19 mouse cellular contexts compared by ENCODE assay signal in the genomic region with DNA sequence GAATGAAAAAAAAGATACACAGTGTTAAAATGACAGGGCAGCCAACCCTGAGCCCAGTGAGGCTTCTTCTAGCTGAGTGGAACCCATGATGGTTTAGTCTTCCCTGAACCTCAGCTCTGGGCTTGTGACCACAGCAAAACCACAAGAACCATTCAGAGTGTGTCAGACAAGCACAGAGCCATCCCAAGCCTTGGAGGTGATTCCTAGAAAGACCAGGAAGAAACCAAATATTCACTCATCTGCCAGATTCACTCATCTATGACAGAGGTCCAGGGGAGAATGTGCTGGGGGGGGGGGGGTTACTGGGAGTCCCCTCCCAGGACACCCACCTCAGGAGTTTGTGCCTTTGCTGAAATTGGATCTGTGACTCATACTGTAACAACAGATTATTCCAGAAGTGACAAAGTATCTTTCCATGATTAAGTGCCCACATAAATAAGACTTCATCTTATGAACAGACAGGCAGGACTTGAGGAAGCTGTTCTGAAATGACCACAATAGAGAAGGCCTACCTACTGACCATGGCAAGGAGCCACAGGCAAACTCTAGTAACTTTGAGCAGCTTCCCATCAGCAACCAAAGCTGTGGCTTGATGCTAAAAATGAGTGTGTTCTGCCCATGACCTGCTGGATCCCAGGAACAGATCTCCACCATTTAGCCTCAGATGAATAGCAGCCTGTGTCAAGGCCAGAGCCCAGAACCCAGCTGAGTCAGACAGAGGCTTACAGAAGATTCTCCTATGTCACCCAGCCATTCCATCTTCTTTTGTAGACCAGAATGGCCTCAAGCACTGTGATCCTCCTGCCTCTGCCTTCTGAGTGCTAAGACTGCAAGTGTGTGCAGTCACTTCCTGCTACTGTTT. TPM values are rescaled to one million over a fixed set of nuclear protein-coding genes. Genes with fewer than 3 reads are reported as not detected.
A peak's percentile ranks its signal among the peaks of the same experiment; 100 is the strongest.
DNase-seq lines count a peak whose midpoint lies in the region; ATAC-seq and TF ChIP-seq lines count a peak whose summit lies in the region.
"Had no signal": no experiment of that assay in that cellular context is flagged by ENCODE, and none has a peak within 500 bp of the region (broad histone marks: within the 10 kb centered on the region; RNA-seq: fewer than 3 reads in every experiment).

No protein-coding gene starts in this region.

- no peak overlapping the region for H3K4me3 ChIP-seq in heart, embryonic 10.5 days
- no peak overlapping the region for H3K4me3 ChIP-seq in lung, adult 2 months (replicated peaks; ENCODE audit: extremely low read depth, low read depth, low read length)
- no peak overlapping the region for H3K4me3 ChIP-seq in limb, embryonic 11.5 days (ENCODE audit: low read depth, low read length)
- H3K4me3 ChIP-seq: forebrain, embryonic 10.5 days; layer of hippocampus, adult 2 months; stomach, embryonic 15.5 days had no signal

- peaks cover 22% of the 10 kb centered on the region for H3K4me1 ChIP-seq in heart, embryonic 10.5 days
- no peaks in the 10 kb centered on the region; the same call in 1 of the 2 replicates for H3K4me1 ChIP-seq in lung, adult 2 months (ENCODE audit: control insufficient read depth, insufficient read depth, low read length)
- H3K4me1 ChIP-seq in limb, embryonic 11.5 days (ENCODE audit: control insufficient read depth, insufficient read depth, low read length), result peaks cover 4% of the 10 kb centered on the region; the same call in 1 of the 2 replicates
- H3K4me1 ChIP-seq: forebrain, embryonic 10.5 days had no signal

- peak; percentile 46 for DNase-seq in heart, embryonic 10.5 days (ENCODE audit: low spot score)
- DNase-seq in heart, postnatal 10 days, result no peak
- DNase-seq in lung, adult 2 months, result peak; percentile 1
- no peak for DNase-seq in lung, postnatal 25 days (ENCODE audit: low spot score)
- DNase-seq in Patski (ENCODE audit: low read depth, low spot score), result peak; percentile 76
- no peak for DNase-seq in limb, embryonic 11.5 days (ENCODE audit: low spot score)
- no peak for DNase-seq in left cerebral cortex, postnatal 4 days
- DNase-seq: cerebellum, adult 8-10 months; forebrain, postnatal 0 days; kidney, adult 2 months; kidney, postnatal 14 days; layer of hippocampus, postnatal 36 days; liver; lung, adult 18-20 months; lung, postnatal 36 days; right cerebral cortex, postnatal 25 days had no signal

- ATAC-seq in Patski, result peak; percentile 85
- no peak for ATAC-seq in limb, embryonic 11.5 days (ENCODE audit: insufficient number of reproducible peaks, low FRiP score, low TSS enrichment, low read depth)
- ATAC-seq: forebrain, postnatal 0 days had no signal

- no peak for TF ChIP-seq CTCF in lung, adult 2 months (IDR thresholded peaks at IDR 0.05; ENCODE audit: insufficient read depth, low read length)
- no peak for TF ChIP-seq CTCF in Patski (IDR thresholded peaks at IDR 0.05)

- POLR2A ChIA-PET in Patski (lab: Charles Lee), result interaction anchor here (0.7 kb wide), 1 partner anchor 55 kb away, joined by 3 read pairs; no protein-coding TSS in a partner anchor

- no peaks in the 10 kb centered on the region for H3K9me3 ChIP-seq in heart, embryonic 10.5 days
- H3K9me3 ChIP-seq in limb, embryonic 11.5 days (ENCODE audit: control insufficient read depth, low read length), result no peaks in the 10 kb centered on the region
- H3K9me3 ChIP-seq: forebrain, embryonic 10.5 days; stomach, embryonic 15.5 days had no signal

- in situ Hi-C loops in Patski (cut with MboI; ENCODE audit: low pct_unique_long_range_greater_than_20kb), result loop anchor here (5.0 kb wide), 1 partner anchor 113 kb away; no protein-coding TSS in a partner anchor

- H3K36me3 ChIP-seq in heart, embryonic 10.5 days, result peaks cover 14% of the 10 kb centered on the region; the same call in 1 of the 2 replicates
- no peaks in the 10 kb centered on the region for H3K36me3 ChIP-seq in limb, embryonic 11.5 days (ENCODE audit: control insufficient read depth, insufficient read depth, low read length)
- H3K36me3 ChIP-seq: forebrain, embryonic 10.5 days; stomach, embryonic 15.5 days had no signal

- CTCF ChIA-PET in Patski (lab: Charles Lee), result no interaction called here

- TF ChIP-seq POLR2A in lung, adult 2 months (IDR thresholded peaks at IDR 0.05; ENCODE audit: borderline replicate concordance, extremely low read depth, low read depth, low read length), result no peak

- H3K4me2 ChIP-seq in limb, embryonic 11.5 days (ENCODE audit: low read depth, severe bottlenecking), result no peak overlapping the region
- H3K4me2 ChIP-seq: stomach, embryonic 15.5 days had no signal

- intact Hi-C loops in heart, postnatal 10 days (cut with DNase I), result no loop called here
- intact Hi-C loops in left cerebral cortex, postnatal 4 days (cut with DNase I), result no loop called here

- H3K9ac ChIP-seq in limb, embryonic 11.5 days (ENCODE audit: low read length), result no peak overlapping the region
- H3K9ac ChIP-seq: forebrain, postnatal 0 days; stomach, embryonic 15.5 days had no signal

- peak overlapping the region; percentile 25; the same call in 1 of the 2 replicates for H3K27ac ChIP-seq in heart, embryonic 10.5 days
- 0 out of 2 replicates have a peak overlapping the region, but pooled peaks have one; percentile 14 for H3K27ac ChIP-seq in limb, embryonic 11.5 days (replicated peaks; ENCODE audit: low read depth, low read length)
- H3K27ac ChIP-seq: forebrain, embryonic 10.5 days; layer of hippocampus, adult 2 months; stomach, embryonic 15.5 days had no signal

- no peaks in the 10 kb centered on the region for H3K27me3 ChIP-seq in heart, embryonic 10.5 days (ENCODE audit: insufficient read depth, poor library complexity, severe bottlenecking)
- no peaks in the 10 kb centered on the region for H3K27me3 ChIP-seq in Patski
- no peaks in the 10 kb centered on the region for H3K27me3 ChIP-seq in limb, embryonic 11.5 days (ENCODE audit: control insufficient read depth, insufficient read depth, low read length)
- H3K27me3 ChIP-seq: stomach, embryonic 15.5 days had no signal

RNA-seq across cellular contexts. Expression of a gene that starts 35.4 kb away (rescaled TPM):
- polyA plus RNA-seq in heart, embryonic 10.5 days (2016; fragmentation: Nextera tagmentation; extraction: Ambion mirVana), result 141 and 272 TPM in 2 replicates
- total RNA-seq in heart, postnatal 10 days (2021), result 100 to 1,000 TPM; 180 to 214 TPM
- 26.8 and 27.5 TPM in 2 replicates for polyA plus RNA-seq in lung, adult 2 months (2012; rRNA removed)
- polyA plus RNA-seq in Patski (2021), result 70.4 TPM
- 28.0 and 31.5 TPM in 2 replicates for polyA plus RNA-seq in limb, embryonic 11.5 days (2014; fragmentation: Nextera tagmentation; extraction: Ambion mirVana)
- 10 to 100 TPM; 33.2 to 35.2 TPM for total RNA-seq in left cerebral cortex, postnatal 4 days (2021)

Comparison
In these comparisons a context has a peak if more than half of its experiments do, and no peak if none do; other contexts are left out.
1. DNase-seq: peak in heart, embryonic 10.5 days (single experiment), lung, adult 2 months (single experiment) and Patski (single experiment); none in heart, postnatal 10 days (0 of 2), lung, postnatal 25 days (single experiment), limb, embryonic 11.5 days (single experiment) and left cerebral cortex, postnatal 4 days (single experiment).